Mouse (Mus musculus) ES-Bruce4 (cell line): ENCODE data around the gene Nt5c3b. TPM values are rescaled to one million over a fixed set of nuclear protein-coding genes. Genes with fewer than 3 reads are reported as not detected.

Experiments used
- H3K27ac ChIP-seq: 2 replicates; pipeline ENCODE4 v1.5.1; 2012; ENCODE audit warnings: low read length, inconsistent platforms; ENCODE audit not compliant: insufficient read depth
- H3K27me3 ChIP-seq: 2 replicates; pipeline ENCODE4 v1.6.1; 2012; ENCODE audit warnings: mild to moderate bottlenecking, low read length, inconsistent platforms; ENCODE audit not compliant: control insufficient read depth, poor library complexity, insufficient read depth, severe bottlenecking
- H3K36me3 ChIP-seq: 2 replicates; pipeline ENCODE4 v1.6.1; 2012; ENCODE audit warnings: inconsistent platforms, mild to moderate bottlenecking, low read length, moderate library complexity; ENCODE audit not compliant: control insufficient read depth, poor library complexity, insufficient read depth, severe bottlenecking
- H3K4me1 ChIP-seq: one replicate; pipeline ENCODE4 v1.8.1; 2011; ENCODE audit warnings: low read length; ENCODE audit not compliant: control insufficient read depth, insufficient read depth
- H3K4me3 ChIP-seq: 2 replicates; pipeline ENCODE4 v1.5.1; 2011; ENCODE audit warnings: low read depth, mild to moderate bottlenecking, low read length
- H3K9ac ChIP-seq: 2 replicates; pipeline ENCODE4 v1.6.1; 2012; ENCODE audit warnings: low read depth, mild to moderate bottlenecking, inconsistent platforms; ENCODE audit not compliant: poor library complexity, severe bottlenecking
- H3K9me3 ChIP-seq: replicated peaks from 2 replicates; pipeline ENCODE4 v1.6.1; 2012; ENCODE audit warnings: mild to moderate bottlenecking, low read length, inconsistent platforms; ENCODE audit not compliant: control insufficient read depth, poor library complexity, insufficient read depth, severe bottlenecking
- CTCF ChIP-seq: IDR thresholded peaks from one replicate; pipeline ENCODE4 v1.8.1; 2011; ENCODE audit warnings: low read depth, low read length
- EP300 ChIP-seq: IDR thresholded peaks from 2 replicates; pipeline ENCODE4 v1.6.1; 2011; ENCODE audit warnings: low read depth, low read length; ENCODE audit not compliant: insufficient read depth
- POLR2A ChIP-seq: IDR thresholded peaks from one replicate; pipeline ENCODE4 v1.8.1; 2011; ENCODE audit warnings: low read length; ENCODE audit not compliant: insufficient read depth
- polyA plus RNA-seq: library from polyadenylated mRNA; stranded (reverse); fragments of >200 nt; gene quantifications from 2 replicates; pipeline ENCODE4 v1.2.4, GENCODE M21; 2011; ENCODE audit warnings: low read depth; ENCODE audit not compliant: missing spikeins, insufficient read depth, insufficient read length

Nt5c3b gene
- polyA plus RNA-seq: 37.3 and 44.6 TPM in 2 replicates

GRCm38 (mm10) chr11:100441797-100442196 is at the start of gene Nt5c3b, which contains the start of gene Klhl10:
TSS of gene Nt5c3b (minus strand) at chr11:100441808.
TSS of gene Klhl10 (plus strand) at chr11:100441917.
- H3K4me1 ChIP-seq: peaks cover 3% of the 10 kb centered on the region
- TF ChIP-seq POLR2A (no peak), EP300 (no peak), CTCF (no peak)
- no peaks in the 10 kb centered on the region for H3K9me3 ChIP-seq
- H3K9ac ChIP-seq: peak within 1 kb of the TSS; percentile 72
- no peak within 1 kb of the TSS for H3K27ac ChIP-seq
- no peaks in the 10 kb centered on the region for H3K27me3 ChIP-seq
- peak within 1 kb of the TSS; percentile 73 for H3K4me3 ChIP-seq
- no peaks in the 10 kb centered on the region for H3K36me3 ChIP-seq

GRCm38 (mm10) chr11:100490951-100491350 is 49.3 kb upstream of the Nt5c3b start:
- no peak for TF ChIP-seq EP300
- no peak for TF ChIP-seq POLR2A
- TF ChIP-seq CTCF: no peak
- Histone ChIP-seq H3K9ac (no peak overlapping the region), H3K4me1 (no peaks in the 10 kb centered on the region), H3K9me3 (no peaks in the 10 kb centered on the region), H3K4me3 (no peak overlapping the region), H3K27ac (no peak overlapping the region), H3K27me3 (no peaks in the 10 kb centered on the region), H3K36me3 (peaks cover 65% of the 10 kb centered on the region)

- Histone ChIP-seq H3K27me3 (no peaks in the 10 kb centered on the region), H3K4me3 (no peak overlapping the region), H3K4me1 (no peaks in the 10 kb centered on the region), H3K27ac (no peak overlapping the region), H3K36me3 (peaks cover 84% of the 10 kb centered on the region), H3K9me3 (no peaks in the 10 kb centered on the region), H3K9ac (no peak overlapping the region)
- TF ChIP-seq POLR2A (no peak), EP300 (no peak), CTCF (no peak)
These were observed 44.4 kb upstream of the Nt5c3b start for GRCm38 (mm10) chr11:100485801-100486538.

- Histone ChIP-seq H3K4me1 (no peaks in the 10 kb centered on the region), H3K4me3 (no peak overlapping the region), H3K9me3 (no peaks in the 10 kb centered on the region), H3K27me3 (no peaks in the 10 kb centered on the region), H3K36me3 (peaks cover 86% of the 10 kb centered on the region), H3K9ac (no peak overlapping the region), H3K27ac (no peak overlapping the region)
- TF ChIP-seq POLR2A: no peak
- TF ChIP-seq CTCF: no peak
- no peak for TF ChIP-seq EP300
These were observed 42.9 kb upstream of the Nt5c3b start for GRCm38 (mm10) chr11:100484461-100484860.

GRCm38 (mm10) chr11:100479152-100479551 is 37.5 kb upstream of the Nt5c3b start:
- Histone ChIP-seq H3K36me3 (peaks cover 75% of the 10 kb centered on the region), H3K9ac (no peak overlapping the region), H3K4me1 (no peaks in the 10 kb centered on the region), H3K27me3 (no peaks in the 10 kb centered on the region), H3K27ac (no peak overlapping the region), H3K9me3 (no peaks in the 10 kb centered on the region), H3K4me3 (no peak overlapping the region)
- TF ChIP-seq CTCF (no peak), POLR2A (no peak), EP300 (no peak)

- H3K36me3 ChIP-seq: peaks cover 48% of the 10 kb centered on the region
- no peak for TF ChIP-seq CTCF
- TF ChIP-seq EP300: no peak
- TF ChIP-seq POLR2A: no peak
- no peak overlapping the region for H3K27ac ChIP-seq
- no peaks in the 10 kb centered on the region for H3K4me1 ChIP-seq
- H3K4me3 ChIP-seq: no peak overlapping the region
- H3K9me3 ChIP-seq: no peaks in the 10 kb centered on the region
- no peaks in the 10 kb centered on the region for H3K27me3 ChIP-seq
- H3K9ac ChIP-seq: no peak overlapping the region
These were observed 34.7 kb upstream of the Nt5c3b start for GRCm38 (mm10) chr11:100476281-100476680.
